Mouse (Mus musculus): ENCODE measurements around the gene Gm20075.

GRCm38 (mm10) chr13:96129081-96129480, 47.9 kb upstream of the Gm20075 start:
- TF ChIP-seq CTCF (IDR thresholded peaks at IDR 0.05; ENCODE audit: borderline replicate concordance, insufficient read depth, low read length) (no peak), POLR2A (IDR thresholded peaks at IDR 0.05; ENCODE audit: low read depth, low read length) (no peak)

Data from embryonic fibroblast, embryonic 13.5 days (primary cell).